ENCODE assay signal across 10 mouse cellular contexts in genomic region chr17:54061280-54061679, GRCm38 (mm10).
DNase-seq lines count a peak whose midpoint lies in the region; ATAC-seq and TF ChIP-seq lines count a peak whose summit lies in the region.
"Had no signal": no experiment of that assay in that cellular context is flagged by ENCODE, and none has a peak within 500 bp of the region (broad histone marks: within the 10 kb centered on the region; RNA-seq: fewer than 3 reads in every experiment).

No protein-coding gene starts in this region.

- TF ChIP-seq CTCF in Patski (IDR thresholded peaks at IDR 0.05), result peak; percentile 62

- no peak for ATAC-seq in Patski

- POLR2A ChIA-PET in Patski (lab: Charles Lee), result no interaction called here

- peak; percentile 11 to 18 for DNase-seq in cerebellum, adult 18-20 months
- DNase-seq in cerebellum, adult 11-12 months, result no peak
- DNase-seq in left cerebral cortex, adult 18-20 months (ENCODE audit: low spot score in 2 of 2), result peak; percentile 1 to 7
- DNase-seq in left cerebral cortex, adult 8-10 months (ENCODE audit: low spot score in 2 of 2), result no peak
- DNase-seq in Patski (ENCODE audit: low read depth, low spot score), result no peak
- peak; percentile 22 for DNase-seq in kidney, postnatal 10 days
- DNase-seq in spleen, postnatal 14 days (ENCODE audit: low spot score in 2 of 2), result no peak
- no peak for DNase-seq in spleen, postnatal 10 days (ENCODE audit: low spot score in 2 of 2)

- in situ Hi-C loops in Patski (cut with MboI; ENCODE audit: low pct_unique_long_range_greater_than_20kb), result loop anchor here (10.0 to 25.0 kb wide), 2 partner anchors 46 to 1499 kb away; no protein-coding TSS in a partner anchor

- peaks cover 10% of the 10 kb centered on the region for H3K27me3 ChIP-seq in Patski
- H3K27me3 ChIP-seq: embryonic facial prominence, embryonic 15.5 days; neural tube, embryonic 12.5 days had no signal

- CTCF ChIA-PET in Patski (lab: Charles Lee), result interaction anchor here (0.6 to 2.6 kb wide), 6 partner anchors 37 to 881 kb away, joined by 3 to 11 read pairs (median 3); no protein-coding TSS in a partner anchor

Comparison
In these comparisons a context has a peak if more than half of its experiments do, and no peak if none do; other contexts are left out.
1. DNase-seq: peak in cerebellum, adult 18-20 months (2 of 2), left cerebral cortex, adult 18-20 months (2 of 2) and kidney, postnatal 10 days (single experiment); none in cerebellum, adult 11-12 months (single experiment), left cerebral cortex, adult 8-10 months (0 of 2), Patski (single experiment), spleen, postnatal 14 days (0 of 2) and spleen, postnatal 10 days (0 of 2).